Mouse (Mus musculus) B cell, adult 2 months (primary cell): ENCODE measurements around the gene E130309D02Rik.

Source experiments
- DNase-seq, 2 experiments: peaks; one replicate each; pipeline ENCODE4 v3.0.0; 2022

E130309D02Rik gene

DNA sequence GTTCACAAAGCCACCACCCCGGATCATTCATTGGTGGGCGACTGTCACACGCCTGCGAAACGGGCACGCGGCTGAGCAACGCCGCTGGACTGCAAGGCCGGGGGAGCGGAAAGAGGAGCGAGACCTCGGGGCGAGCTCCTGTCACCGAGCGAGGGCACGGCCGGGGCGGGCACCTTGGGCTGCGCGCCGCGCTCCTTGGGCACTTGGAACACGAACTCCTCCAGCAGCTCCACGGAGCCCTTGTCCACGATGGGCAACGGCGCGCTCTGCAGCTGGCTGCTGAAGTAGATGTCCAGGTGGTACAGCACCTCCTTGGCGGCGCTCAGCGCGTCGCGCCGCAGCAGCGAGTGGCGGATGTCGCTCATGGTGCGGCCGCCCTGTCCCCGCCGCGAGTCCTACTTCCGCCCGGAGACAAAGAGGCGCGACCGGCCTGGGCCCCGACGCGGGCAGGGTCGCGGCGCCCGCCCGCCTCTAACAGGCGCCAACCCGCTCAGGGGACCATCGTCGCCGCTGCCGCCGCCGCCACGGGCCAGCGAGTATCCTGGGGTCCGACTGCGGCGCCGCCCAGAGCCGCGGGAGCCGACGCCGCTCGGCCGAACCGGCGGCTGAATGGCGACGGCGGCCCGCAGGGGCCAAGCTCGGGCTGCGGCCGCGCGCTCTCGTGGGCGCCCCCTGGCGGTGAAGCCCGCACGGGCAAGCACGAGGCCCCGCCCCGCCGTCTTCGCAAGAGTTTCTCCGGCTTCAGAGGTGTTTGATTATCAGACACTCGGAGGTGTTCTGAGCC, at the start of gene E130309D02Rik:
E130309D02Rik (minus strand) TSS at position 631 of the 784 bp plus-strand sequence.
- peak; percentile 96 to 97 for DNase-seq

DNA sequence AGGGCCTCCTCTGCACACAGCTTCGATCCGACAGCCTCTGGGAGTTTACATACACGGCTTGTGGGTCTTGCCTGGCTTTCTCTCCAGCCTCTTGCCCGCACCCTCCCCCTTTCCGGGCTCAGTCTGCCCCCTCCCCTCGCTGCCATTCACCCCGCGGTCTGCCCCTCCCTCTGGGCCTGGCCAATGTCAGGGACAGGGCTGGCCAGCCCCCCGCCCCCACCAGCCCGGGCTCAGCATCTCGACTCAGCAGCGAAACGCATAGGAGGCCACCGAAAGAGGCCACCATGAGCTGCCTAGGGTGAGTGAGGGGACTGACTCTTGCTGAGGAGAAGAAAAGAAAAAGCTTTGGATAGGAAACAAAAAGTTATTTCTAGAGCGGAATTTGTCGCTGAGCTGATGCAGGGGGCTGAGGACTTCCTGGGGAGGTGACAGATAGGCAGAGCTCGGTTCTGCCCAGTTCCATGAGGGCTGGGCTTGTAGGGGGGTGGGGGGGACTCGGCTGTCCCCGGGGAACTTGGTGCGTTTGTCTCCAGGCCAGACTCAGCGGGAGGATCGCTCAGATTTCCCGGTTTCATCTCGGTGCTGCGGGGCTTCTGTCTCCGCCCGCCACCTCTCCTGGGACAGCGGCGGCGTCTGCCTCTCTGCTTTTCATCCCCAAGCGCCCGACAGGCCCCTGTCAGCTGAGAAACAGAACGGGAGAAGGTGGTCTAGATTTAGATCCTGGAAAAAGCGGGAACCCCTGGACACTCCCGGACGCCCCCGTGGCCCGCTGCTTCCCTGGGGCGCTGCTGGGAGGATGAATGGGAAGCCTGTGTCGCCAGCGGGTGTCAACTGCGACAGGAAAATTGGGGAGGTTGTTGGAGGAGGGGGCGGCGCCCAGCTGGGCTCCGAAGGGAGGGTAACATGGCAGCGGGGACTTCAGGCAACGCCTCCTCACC, 48.8 kb upstream of the E130309D02Rik start:
- no peak for DNase-seq

DNA sequence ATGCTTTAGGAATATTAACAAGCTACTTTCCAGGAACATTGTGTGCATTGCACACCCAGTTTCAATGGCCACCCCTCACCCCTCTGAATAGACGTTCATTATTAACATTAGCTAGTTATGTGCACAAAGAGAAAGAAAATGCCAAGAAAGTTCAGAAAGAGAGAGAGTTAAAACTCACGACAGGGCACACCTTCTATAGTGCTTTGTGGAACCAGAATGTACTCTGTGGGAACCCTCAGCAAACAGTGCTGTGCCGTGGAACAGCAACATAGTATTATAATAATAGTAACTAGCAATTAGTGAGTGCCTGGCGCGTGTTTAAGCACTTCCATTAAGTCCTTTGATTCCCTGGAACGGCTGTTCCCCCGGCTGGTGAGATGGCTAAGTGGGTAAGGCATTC, 46.3 kb upstream of the E130309D02Rik start:
- no peak for DNase-seq

- peak; percentile 47 to 54 for DNase-seq
Observed at GRCm38 (mm10) chr5:143360000-143360399, 44.8 kb upstream of the E130309D02Rik start.

DNA sequence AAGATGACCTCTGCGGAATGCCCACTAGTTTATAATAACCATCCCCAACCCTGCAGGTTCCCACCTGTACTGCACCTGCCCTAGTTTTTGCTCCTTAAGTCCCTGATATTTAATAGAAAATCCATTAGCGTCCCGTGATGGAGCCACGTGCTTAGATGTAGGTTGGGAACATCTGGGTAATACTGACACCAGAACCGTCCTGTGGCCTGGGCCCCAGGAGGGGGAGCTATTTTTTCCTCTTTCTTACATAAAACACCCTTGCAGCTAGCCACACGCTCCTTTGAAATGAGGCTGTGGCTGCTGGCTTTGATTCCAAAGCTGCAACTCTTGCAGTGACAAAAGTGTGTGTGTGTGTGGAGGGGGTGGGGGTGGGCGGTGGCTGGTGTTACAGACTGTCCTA, 44.1 kb upstream of the E130309D02Rik start:
- no peak for DNase-seq

- no peak for DNase-seq
Observed at GRCm38 (mm10) chr5:143357564-143357963, 42.4 kb upstream of the E130309D02Rik start.

DNA sequence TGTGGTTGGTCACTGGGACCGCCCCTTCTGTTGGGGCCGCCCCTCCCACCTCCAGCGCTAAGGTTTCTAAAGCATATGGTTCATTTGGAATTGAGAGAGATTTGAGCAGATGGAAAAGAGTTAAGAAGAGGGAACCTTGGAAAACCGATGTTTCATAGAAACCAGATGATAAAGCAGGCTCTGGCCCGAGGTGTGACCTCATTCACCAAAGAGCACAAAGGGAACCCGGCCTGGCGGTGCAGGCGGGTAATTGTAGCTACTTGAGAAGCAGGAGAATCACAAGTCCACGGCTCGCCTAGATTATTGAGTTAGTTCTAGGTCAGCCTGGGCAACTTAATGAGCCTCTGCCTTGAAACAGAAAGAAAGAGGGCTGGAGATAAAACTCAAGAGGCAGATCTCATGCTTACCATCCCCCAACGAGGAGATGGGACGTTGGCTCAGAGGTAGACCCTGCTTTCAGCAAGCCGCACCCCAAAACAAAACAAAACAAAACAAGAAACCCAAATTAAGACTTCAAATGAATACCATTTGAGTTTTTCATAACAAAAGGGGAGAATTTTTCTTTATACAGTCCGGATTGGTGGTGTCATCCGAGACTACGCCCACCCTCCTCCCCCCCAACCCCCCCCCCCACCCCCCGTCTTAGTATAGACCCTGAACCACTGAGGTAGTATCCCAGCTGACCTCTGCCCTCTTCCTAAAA, 41.7 kb upstream of the E130309D02Rik start, which contains the start of gene Grid2ip:
Grid2ip (plus strand) TSS at position 653 of the 703 bp plus-strand sequence.
- no peak for DNase-seq

DNA sequence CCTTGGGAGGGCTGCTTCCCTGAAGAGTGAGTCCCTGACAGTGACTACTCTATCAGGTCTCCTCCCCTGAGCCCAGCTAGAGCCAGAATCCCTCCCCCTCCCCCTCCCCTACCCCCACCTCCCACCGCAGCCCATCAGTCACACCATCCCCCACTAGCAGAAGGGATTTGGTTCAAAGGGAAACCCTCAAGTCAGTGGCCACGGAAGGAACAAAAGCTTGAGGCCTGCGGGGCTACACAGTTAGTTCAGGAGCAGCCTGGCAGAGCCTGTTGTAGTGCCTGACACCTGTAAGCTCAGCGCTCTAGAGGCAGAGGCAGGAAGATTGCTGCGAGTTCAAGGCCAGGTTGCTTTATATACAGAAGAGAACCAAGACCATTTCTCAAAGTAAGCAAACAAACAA, 40.9 kb upstream of the E130309D02Rik start:
- DNase-seq, result no peak

GRCm38 (mm10) chr5:143346367-143346766, 31.2 kb upstream of the E130309D02Rik start:
- DNase-seq, result no peak

GRCm38 (mm10) chr5:143339603-143340002, 24.4 kb upstream of the E130309D02Rik start:
- no peak for DNase-seq

- no peak for DNase-seq
Observed at GRCm38 (mm10) chr5:143336559-143336958, 21.4 kb upstream of the E130309D02Rik start.

DNA sequence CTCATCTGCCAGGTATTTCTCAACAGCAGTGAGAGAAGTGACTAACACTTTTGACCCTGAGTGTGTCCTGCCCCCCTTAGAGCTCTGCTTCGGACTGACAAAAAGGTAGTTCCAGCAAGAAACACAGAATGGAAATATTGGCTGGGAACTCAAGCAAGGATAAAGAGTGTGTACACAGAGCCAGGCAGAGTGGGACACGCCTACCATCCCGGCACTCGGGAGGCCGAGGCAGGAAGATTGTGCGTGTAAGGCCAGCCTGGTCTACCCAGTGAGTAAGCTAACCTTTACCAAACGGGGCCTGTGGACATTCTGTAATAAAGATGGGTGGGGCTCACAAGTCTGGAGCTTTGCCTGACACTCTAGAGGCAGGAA, 19.9 kb upstream of the E130309D02Rik start:
- no peak for DNase-seq

GRCm38 (mm10) chr5:143334418-143335088, 19.4 kb upstream of the E130309D02Rik start:
- no peak for DNase-seq

DNA sequence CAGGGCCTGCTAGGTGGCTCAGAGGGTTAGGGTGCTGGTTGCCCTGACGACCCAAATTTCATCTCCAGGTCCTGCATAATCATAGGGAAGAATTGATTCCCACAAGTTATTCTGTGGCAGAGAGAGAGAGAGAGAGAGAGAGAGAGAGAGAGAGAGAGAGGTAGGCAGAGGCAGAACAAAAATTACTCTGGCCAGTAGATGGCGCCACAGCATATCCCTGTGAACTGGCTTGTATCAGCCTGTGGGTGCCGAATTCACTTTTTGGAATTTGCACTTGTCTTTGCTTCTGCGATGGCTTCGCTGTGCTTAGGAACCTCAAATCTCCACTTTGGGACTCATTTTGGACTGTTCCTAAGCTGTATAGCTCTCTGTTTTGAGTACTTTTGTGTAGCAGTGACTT, 18.7 kb upstream of the E130309D02Rik start:
- DNase-seq, result peak; percentile 84 to 87

GRCm38 (mm10) chr5:143328690-143329495, 13.7 kb upstream of the E130309D02Rik start, which contains the start of gene Zdhhc4:
Gene Zdhhc4 (minus strand): TSS chr5:143329256.
- DNase-seq, result peak; percentile 95 to 96

DNA sequence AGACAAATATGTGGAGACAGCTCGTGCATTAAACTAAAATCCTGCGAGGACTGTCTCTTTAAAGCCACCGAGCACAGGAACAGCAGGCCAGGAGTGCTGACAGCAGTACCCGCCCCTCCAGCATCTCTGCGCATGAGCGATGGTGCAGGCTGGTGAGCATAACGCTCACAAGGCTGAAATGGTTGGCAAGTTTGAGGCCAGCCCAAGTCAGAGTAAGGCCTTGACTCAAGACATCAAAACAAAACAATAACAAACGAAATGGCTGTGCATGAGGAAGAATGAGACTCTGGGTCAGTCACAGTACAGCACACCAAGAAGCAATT, 2.1 kb upstream of the E130309D02Rik start:
- no peak for DNase-seq

DNA sequence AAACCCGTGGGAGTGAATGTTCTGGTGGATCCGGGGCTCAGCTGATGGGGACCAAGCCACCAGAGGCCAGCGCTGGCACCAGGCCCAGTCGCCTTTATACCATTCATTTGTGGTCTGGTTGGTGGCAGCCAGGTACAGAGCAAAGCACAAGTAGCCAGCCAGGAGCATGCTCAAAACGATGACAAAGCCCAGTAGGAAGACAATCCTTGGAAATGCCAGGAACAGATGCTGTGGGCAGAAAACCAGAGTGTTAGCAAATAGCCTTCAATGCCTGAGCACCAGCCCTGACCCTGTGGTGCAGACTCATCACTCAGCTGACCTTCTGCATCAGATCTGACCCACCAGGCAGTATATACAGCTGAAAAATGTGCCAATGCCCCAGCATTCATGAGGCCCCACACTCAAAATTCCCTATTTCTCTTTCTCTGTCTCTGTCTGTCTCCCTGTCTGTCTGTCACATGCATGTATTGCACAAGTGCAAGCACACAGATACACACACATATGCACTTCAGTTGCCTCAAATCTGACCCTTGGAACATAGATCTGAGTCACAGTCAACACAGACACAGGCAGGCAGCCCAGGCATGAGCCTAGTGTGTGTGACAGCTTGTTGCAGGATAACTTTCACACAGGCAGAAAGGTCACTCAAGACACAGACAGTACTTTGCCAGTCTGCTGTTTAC, 1.6 kb upstream of the E130309D02Rik start:
- DNase-seq, result no peak

DNA sequence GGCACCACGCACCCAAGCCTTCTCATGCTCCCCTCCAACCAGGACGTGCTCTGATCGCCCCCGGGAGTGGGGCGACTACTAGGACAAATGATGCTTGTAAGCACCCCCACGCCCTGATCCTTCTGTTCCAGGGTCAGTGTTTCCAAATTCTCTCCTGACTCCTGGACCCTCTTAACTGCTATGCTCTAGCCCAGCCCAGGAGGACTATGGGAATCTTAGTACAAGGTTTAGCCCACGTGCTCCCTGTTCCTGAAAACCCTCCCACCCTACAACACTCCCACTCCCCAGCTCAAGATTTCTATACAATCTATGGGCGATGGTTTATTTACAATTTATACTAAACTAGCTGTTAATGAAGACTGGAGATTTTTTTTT, 341 bp upstream of the E130309D02Rik start:
- no peak for DNase-seq

DNA sequence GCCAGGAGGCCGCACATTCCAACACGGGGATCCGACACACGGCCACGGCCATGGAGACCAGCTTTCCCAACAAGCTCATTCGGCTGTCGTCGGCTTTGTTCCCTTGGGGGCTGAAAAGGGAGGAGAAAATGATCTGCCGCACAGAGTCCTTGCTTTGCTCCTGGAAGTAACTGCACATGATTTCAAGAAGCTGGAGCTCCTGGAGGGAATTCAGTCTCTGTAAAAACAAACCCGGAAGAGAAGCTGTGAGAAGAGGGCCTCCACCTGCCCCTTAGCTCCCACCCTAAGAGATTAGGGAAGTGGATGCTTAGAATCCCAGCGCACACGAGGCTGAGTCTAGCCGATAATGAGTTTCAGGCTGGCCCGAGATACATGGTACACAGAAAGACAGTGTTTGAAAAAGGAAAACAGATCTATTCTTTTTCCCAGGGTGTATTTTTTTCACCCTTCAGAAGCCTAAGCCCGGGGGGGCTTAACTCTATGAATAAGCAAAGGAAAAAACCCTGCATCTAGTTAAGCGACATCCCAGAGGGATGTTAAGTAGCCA, 904 bp downstream of the E130309D02Rik start:
- DNase-seq, result no peak

- DNase-seq, result peak; percentile 90
Observed at GRCm38 (mm10) chr5:143311886-143312285, 3.3 kb downstream of the E130309D02Rik start.

DNA sequence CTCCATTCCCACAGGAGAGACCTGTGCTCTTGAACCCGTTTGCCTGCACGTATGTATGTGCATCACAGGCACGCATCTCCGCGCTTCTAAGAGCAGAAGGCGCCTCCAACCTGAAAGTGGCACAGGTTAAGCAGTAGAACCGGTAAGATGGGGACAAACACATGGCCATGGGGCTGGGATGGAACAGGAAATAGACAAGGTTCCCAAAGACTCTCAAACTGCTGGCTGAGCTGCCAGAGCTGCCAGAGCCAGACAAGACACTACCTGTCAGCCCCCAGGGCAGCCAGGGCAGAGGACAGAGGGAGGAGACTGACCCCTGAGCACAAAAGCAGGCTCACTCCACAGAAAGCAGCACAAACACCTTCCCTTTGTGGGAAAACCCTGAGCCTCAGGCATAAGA, 5.2 kb downstream of the E130309D02Rik start:
- no peak for DNase-seq
